Mouse (Mus musculus) lung, embryonic 14.5 days (tissue): ENCODE data around the gene Tbc1d10c. TPM values are rescaled to one million over a fixed set of nuclear protein-coding genes. Genes with fewer than 3 reads are reported as not detected.
A peak's percentile ranks its signal among the peaks of the same experiment; 100 is the strongest.

Experiments used
- ATAC-seq: fragments of 200-750 bp; cut with Nextera tagmentation; 2 replicates; pipeline ENCODE4 v1.8.0; 2017; ENCODE audit warnings: mild to moderate bottlenecking, moderate TSS enrichment, moderate library complexity; ENCODE audit not compliant: insufficient read depth
- DNase-seq: peaks from one replicate; pipeline ENCODE4 v3.0.0-alpha.2; 2015
- H3K27ac ChIP-seq: fragments of 300-500 bp; sonication (generic); 2 replicates; pipeline ENCODE4 v1.5.1; 2014; ENCODE audit warnings: low read depth, mild to moderate bottlenecking, moderate library complexity
- H3K27me3 ChIP-seq: fragments of 300-500 bp; sonication (generic); 2 replicates; pipeline ENCODE4 v1.6.1; 2014; ENCODE audit warnings: low read length, control low read depth; ENCODE audit not compliant: insufficient read depth
- H3K36me3 ChIP-seq: fragments of 300-500 bp; sonication (generic); 2 replicates; pipeline ENCODE4 v1.6.1; 2014; ENCODE audit warnings: control low read depth; ENCODE audit not compliant: insufficient read depth
- H3K4me1 ChIP-seq: fragments of 300-500 bp; sonication (generic); 2 replicates; pipeline ENCODE4 v1.6.1; 2014; ENCODE audit warnings: antibody characterized with exemption, control low read depth; ENCODE audit not compliant: insufficient read depth
- H3K4me2 ChIP-seq: fragments of 300-500 bp; sonication (generic); 2 replicates; pipeline ENCODE4 v1.6.1; 2014; ENCODE audit warnings: mild to moderate bottlenecking
- H3K4me3 ChIP-seq: fragments of 300-500 bp; sonication (generic); 2 replicates; pipeline ENCODE4 v1.5.1; 2014; ENCODE audit warnings: low read depth, low read length
- H3K9ac ChIP-seq: fragments of 300-500 bp; sonication (generic); 2 replicates; pipeline ENCODE4 v1.6.1; 2014
- H3K9me3 ChIP-seq: fragments of 300-500 bp; sonication (generic); 2 replicates; pipeline ENCODE4 v1.6.1; 2016; ENCODE audit warnings: low read depth, low read length, control low read depth
- CTCF ChIP-seq: IDR thresholded peaks from 2 replicates; pipeline ENCODE4 v1.5.1; 2016; ENCODE audit warnings: antibody characterized with exemption, low read depth
- WGBS: fragments of 180-500 bp; shearing (Covaris S2); extraction: QIAGEN DNeasy Blood & Tissue Kit; methylation state at CpG from one replicate; pipeline ENCODE4 v1.1.7; 2014; 5-methylcytosine and 5-hydroxymethylcytosine counted together
- polyA plus RNA-seq: library from polyadenylated mRNA; unstranded; fragments of >200 nt; fragmentation: Nextera tagmentation; extraction: Ambion mirVana; gene quantifications from 2 replicates; pipeline ENCODE4 v1.2.1, GENCODE M21; 2014

Gene Tbc1d10c
- polyA plus RNA-seq, 1 experiment from 2014 or later: 2.4 TPM

- peak overlapping the region; percentile 65; the same call in 1 of the 2 replicates for H3K27ac ChIP-seq
- WGBS: 11% methylated on average over 14 of the region's 14 CpGs
- H3K27me3 ChIP-seq: 0 out of 2 replicates have a peak, but pooled peaks cover 6% of the 10 kb centered on the region
- ATAC-seq: peak; percentile 12; the same call in 1 of the 2 replicates
- peak; percentile 84 for DNase-seq
- H3K36me3 ChIP-seq: no peaks in the 10 kb centered on the region
- no peak overlapping the region for H3K9ac ChIP-seq
- H3K4me1 ChIP-seq: peaks cover 38% of the 10 kb centered on the region
- H3K9me3 ChIP-seq: no peaks in the 10 kb centered on the region
- peak overlapping the region; percentile 96 for H3K4me2 ChIP-seq
- peak overlapping the region; percentile 85 for H3K4me3 ChIP-seq
- TF ChIP-seq CTCF: peak; percentile 72
These were observed 25.1 kb upstream of the Tbc1d10c start for GRCm38 (mm10) chr19:4216041-4216685.

DNA sequence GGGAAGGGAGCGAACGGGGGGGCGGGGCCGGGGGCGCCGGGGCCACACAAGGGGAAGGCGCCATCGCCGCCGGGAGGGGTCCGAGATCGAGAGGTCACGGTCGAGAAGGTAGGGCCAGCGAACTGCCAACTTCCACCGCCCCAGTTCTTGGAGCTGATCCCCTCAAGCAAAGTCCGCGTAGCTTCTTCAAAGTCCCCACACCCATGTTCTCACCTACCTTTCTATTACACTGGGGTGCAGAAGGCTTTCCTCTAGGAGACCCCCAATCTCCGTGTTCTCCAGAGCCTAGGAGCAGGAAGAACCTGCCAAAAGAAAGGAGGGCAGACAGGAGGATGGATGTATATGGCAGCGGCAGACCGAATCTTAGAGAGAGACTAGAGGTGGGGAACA is 24.4 kb upstream of the Tbc1d10c start:
- H3K4me2 ChIP-seq: peak overlapping the region; percentile 96
- no peaks in the 10 kb centered on the region for H3K36me3 ChIP-seq
- H3K4me1 ChIP-seq: peaks cover 30% of the 10 kb centered on the region
- no peaks in the 10 kb centered on the region for H3K9me3 ChIP-seq
- ATAC-seq (no peak), DNase-seq (no peak)
- H3K4me3 ChIP-seq: peak overlapping the region; percentile 85
- no peak for TF ChIP-seq CTCF
- WGBS: 2% methylated on average over 21 of the region's 21 CpGs
- H3K27me3 ChIP-seq: 0 out of 2 replicates have a peak, but pooled peaks cover 6% of the 10 kb centered on the region
- H3K9ac ChIP-seq: peak overlapping the region; percentile 89
- H3K27ac ChIP-seq: peak overlapping the region; percentile 88; the same call in 1 of the 2 replicates

GRCm38 (mm10) chr19:4214771-4215450 is 23.8 kb upstream of the Tbc1d10c start:
- Histone ChIP-seq H3K9me3 (no peaks in the 10 kb centered on the region), H3K4me1 (peaks cover 26% of the 10 kb centered on the region), H3K27me3 (0 out of 2 replicates have a peak, but pooled peaks cover 6% of the 10 kb centered on the region), H3K4me2 (peak overlapping the region; percentile 96), H3K9ac (peak overlapping the region; percentile 89), H3K27ac (peak overlapping the region; percentile 88), H3K36me3 (no peaks in the 10 kb centered on the region), H3K4me3 (peak overlapping the region; percentile 85)
- no peak for TF ChIP-seq CTCF
- ATAC-seq (peak; percentile 40), DNase-seq (peak; percentile 62)
- WGBS: 0% methylated on average over 49 of the region's 81 CpGs

GRCm38 (mm10) chr19:4214071-4214770 is 23.1 kb upstream of the Tbc1d10c start, which contains the start of the genes Clcf1 and AC109138.7:
Clcf1 (plus strand) TSS chr19:4214238.
AC109138.7 (plus strand) TSS chr19:4214357.
- ATAC-seq (peak; percentile 52), DNase-seq (peak; percentile 68)
- no peaks in the 10 kb centered on the region for H3K36me3 ChIP-seq
- H3K9me3 ChIP-seq: no peaks in the 10 kb centered on the region
- 0 out of 2 replicates have a peak, but pooled peaks cover 6% of the 10 kb centered on the region for H3K27me3 ChIP-seq
- peak within 1 kb of the TSS; percentile 85 for H3K4me3 ChIP-seq
- under 1% methylated on average over 48 of the region's 49 CpGs for WGBS
- H3K4me1 ChIP-seq: peaks cover 23% of the 10 kb centered on the region
- peak within 1 kb of the TSS; percentile 89 for H3K9ac ChIP-seq
- peak within 1 kb of the TSS; percentile 88 for H3K27ac ChIP-seq
- no peak for TF ChIP-seq CTCF
- peak within 1 kb of the TSS; percentile 96 for H3K4me2 ChIP-seq

DNA sequence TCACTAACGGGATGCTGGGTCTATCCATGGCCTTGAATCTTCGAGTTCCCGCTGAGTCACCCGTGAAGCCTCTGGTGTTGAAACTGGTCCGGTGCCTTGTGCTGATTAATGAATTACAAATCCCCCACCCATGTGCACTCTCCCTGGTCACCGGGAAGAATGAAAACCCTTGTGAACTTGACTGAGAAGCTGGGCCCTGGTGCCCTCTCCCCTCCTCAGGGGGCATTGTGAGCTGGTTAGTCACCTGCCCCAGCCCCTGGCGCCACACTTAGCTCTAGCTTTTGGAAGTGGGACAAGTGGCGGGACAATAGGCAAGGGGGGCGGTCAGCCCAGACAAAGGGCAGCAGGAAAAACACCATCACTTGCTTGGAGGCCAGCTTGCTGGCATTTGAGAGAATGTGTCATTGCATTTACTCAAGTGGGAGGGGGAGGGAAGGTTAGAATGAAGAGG is 22.5 kb upstream of the Tbc1d10c start:
- no peak; the same call in 1 of the 2 replicates for ATAC-seq
- Histone ChIP-seq H3K27me3 (0 out of 2 replicates have a peak, but pooled peaks cover 6% of the 10 kb centered on the region), H3K4me2 (peak overlapping the region; percentile 96), H3K27ac (peak overlapping the region; percentile 88), H3K9ac (peak overlapping the region; percentile 89), H3K4me3 (peak overlapping the region; percentile 85), H3K4me1 (peaks cover 23% of the 10 kb centered on the region), H3K36me3 (no peaks in the 10 kb centered on the region), H3K9me3 (no peaks in the 10 kb centered on the region)
- peak; percentile 50 for DNase-seq
- 9% methylated on average over 9 of the region's 9 CpGs for WGBS
- no peak for TF ChIP-seq CTCF

- Histone ChIP-seq H3K4me2 (no peak overlapping the region), H3K27ac (no peak overlapping the region)
These were observed 21.0 kb upstream of the Tbc1d10c start for GRCm38 (mm10) chr19:4211891-4212588.

More at GRCm38 (mm10) chr19:4211891-4212588, 21.0 kb upstream of the Tbc1d10c start:
- 49% methylated on average over 4 of the region's 4 CpGs for WGBS
- 0 out of 2 replicates have a peak, but pooled peaks cover 6% of the 10 kb centered on the region for H3K27me3 ChIP-seq
- no peaks in the 10 kb centered on the region for H3K36me3 ChIP-seq
- TF ChIP-seq CTCF: no peak
- no peak for ATAC-seq
- H3K9me3 ChIP-seq: no peaks in the 10 kb centered on the region
- no peak for DNase-seq
- no peak overlapping the region for H3K4me3 ChIP-seq
- no peak overlapping the region for H3K9ac ChIP-seq
- peaks cover 15% of the 10 kb centered on the region for H3K4me1 ChIP-seq
